Mouse (Mus musculus) embryonic facial prominence, embryonic 10.5 days (tissue): ENCODE data around the gene Gm853. TPM values are rescaled to one million over a fixed set of nuclear protein-coding genes. Genes with fewer than 3 reads are reported as not detected.

Experiments used
- DNase-seq: peaks from one replicate; pipeline ENCODE4 v3.0.0-alpha.2; 2017; ENCODE audit warnings: low spot score
- H3K27ac ChIP-seq: fragments of 300-500 bp; sonication (generic); replicated peaks from 2 replicates; pipeline ENCODE4 v1.5.1; 2016; ENCODE audit warnings: mild to moderate bottlenecking
- H3K27me3 ChIP-seq: fragments of 300-500 bp; sonication (generic); replicated peaks from 2 replicates; pipeline ENCODE4 v1.6.1; 2016; ENCODE audit warnings: low read depth, mild to moderate bottlenecking; ENCODE audit not compliant: poor library complexity, severe bottlenecking
- H3K36me3 ChIP-seq: fragments of 300-500 bp; sonication (generic); replicated peaks from 2 replicates; pipeline ENCODE4 v1.6.1; 2016; ENCODE audit warnings: mild to moderate bottlenecking, moderate library complexity
- H3K4me1 ChIP-seq: fragments of 300-500 bp; sonication (generic); 2 replicates; pipeline ENCODE4 v1.6.1; 2016
- H3K4me3 ChIP-seq: fragments of 300-500 bp; sonication (generic); 2 replicates; pipeline ENCODE4 v1.5.1; 2016; ENCODE audit warnings: mild to moderate bottlenecking, moderate library complexity
- H3K9me3 ChIP-seq: fragments of 300-500 bp; sonication (generic); 2 replicates; pipeline ENCODE4 v1.6.1; 2016; ENCODE audit warnings: mild to moderate bottlenecking
- WGBS: fragments of 180-500 bp; shearing (Covaris S2); methylation state at CpG from one replicate; pipeline ENCODE4 v1.1.7; 2016; 5-methylcytosine and 5-hydroxymethylcytosine counted together
- polyA plus RNA-seq: library from polyadenylated mRNA; unstranded; fragments of >200 nt; fragmentation: Nextera tagmentation; extraction: Ambion mirVana; gene quantifications from 2 replicates; pipeline ENCODE4 v1.2.1, GENCODE M21; 2016

Gm853 gene
- polyA plus RNA-seq, 1 experiment from 2014 or later = not detected

DNA sequence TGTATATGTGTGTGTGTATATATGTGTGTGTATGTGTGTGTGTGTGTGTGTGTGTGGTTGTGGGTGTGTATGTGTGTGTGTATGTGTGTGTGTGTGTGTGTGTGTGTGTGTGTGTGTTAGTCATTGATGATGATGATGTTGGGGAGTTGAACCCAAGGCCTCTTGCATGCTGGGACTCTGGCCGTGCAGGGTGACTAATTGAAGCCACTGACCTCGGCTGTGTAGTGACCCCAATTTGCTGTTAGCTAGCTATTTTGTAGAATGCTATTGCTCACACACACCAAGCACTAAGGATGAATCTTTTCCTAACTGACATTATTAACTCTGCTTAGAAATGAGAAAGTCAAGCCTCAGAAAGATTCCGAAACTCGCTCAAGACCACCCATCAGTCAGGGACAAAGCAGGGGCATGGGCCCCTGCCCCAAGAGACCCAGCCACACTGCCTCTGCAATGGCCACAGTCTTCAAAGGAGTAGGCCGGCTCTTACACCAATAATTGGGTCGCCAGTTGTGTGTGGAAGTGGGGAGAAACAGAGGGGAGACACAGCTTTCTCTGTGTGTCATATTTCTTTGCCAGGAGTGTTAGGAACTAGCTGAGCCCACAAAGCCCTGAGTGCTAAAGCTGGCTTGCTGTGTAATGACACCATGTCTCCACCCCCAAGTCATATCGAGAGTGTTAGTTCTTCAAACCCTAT lies 41.1 kb downstream of the Gm853 start:
- peaks cover 22% of the 10 kb centered on the region for H3K27me3 ChIP-seq
- no peak overlapping the region for H3K4me3 ChIP-seq
- no peaks in the 10 kb centered on the region for H3K36me3 ChIP-seq
- WGBS = 67% methylated on average over 7 of the region's 7 CpGs
- no peak for DNase-seq
- no peaks in the 10 kb centered on the region for H3K9me3 ChIP-seq
- H3K4me1 ChIP-seq = peaks cover 37% of the 10 kb centered on the region
- H3K27ac ChIP-seq = no peak overlapping the region

GRCm38 (mm10) chr4:130179876-130180275 lies 42.3 kb downstream of the Gm853 start:
- DNase-seq = no peak
- Histone ChIP-seq H3K4me1 (peaks cover 49% of the 10 kb centered on the region), H3K27ac (no peak overlapping the region), H3K4me3 (no peak overlapping the region), H3K9me3 (no peaks in the 10 kb centered on the region), H3K27me3 (peaks cover 34% of the 10 kb centered on the region), H3K36me3 (no peaks in the 10 kb centered on the region)
- 90% methylated on average over 3 of the region's 3 CpGs for WGBS

DNA sequence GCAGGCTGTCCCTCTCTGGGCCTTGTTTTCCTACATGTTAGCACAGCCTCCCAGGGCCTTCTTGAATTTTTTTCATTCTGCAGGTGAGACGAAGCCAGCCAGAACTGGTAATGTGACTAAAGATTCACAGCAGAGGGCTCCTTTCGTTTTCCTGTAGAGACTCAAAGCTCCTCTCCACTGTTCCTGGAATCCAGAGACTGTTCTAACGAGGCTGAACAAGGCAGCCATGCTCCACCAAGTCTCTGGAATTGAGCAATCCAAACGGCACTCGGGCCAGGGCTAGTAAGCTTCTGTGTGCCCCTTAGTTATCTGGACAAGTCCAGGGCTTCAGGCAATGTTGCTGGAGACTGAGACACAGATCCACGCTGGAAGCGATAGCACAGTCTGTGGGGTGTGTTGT lies 44.7 kb downstream of the Gm853 start:
- peaks cover 58% of the 10 kb centered on the region for H3K27me3 ChIP-seq
- peaks cover 62% of the 10 kb centered on the region for H3K4me1 ChIP-seq
- 57% methylated on average over 7 of the region's 7 CpGs for WGBS
- H3K27ac ChIP-seq = peak overlapping the region; percentile 26; the same call in 1 of the 2 replicates
- H3K4me3 ChIP-seq = no peak overlapping the region
- no peaks in the 10 kb centered on the region for H3K9me3 ChIP-seq
- H3K36me3 ChIP-seq = no peaks in the 10 kb centered on the region
- no peak for DNase-seq

DNA sequence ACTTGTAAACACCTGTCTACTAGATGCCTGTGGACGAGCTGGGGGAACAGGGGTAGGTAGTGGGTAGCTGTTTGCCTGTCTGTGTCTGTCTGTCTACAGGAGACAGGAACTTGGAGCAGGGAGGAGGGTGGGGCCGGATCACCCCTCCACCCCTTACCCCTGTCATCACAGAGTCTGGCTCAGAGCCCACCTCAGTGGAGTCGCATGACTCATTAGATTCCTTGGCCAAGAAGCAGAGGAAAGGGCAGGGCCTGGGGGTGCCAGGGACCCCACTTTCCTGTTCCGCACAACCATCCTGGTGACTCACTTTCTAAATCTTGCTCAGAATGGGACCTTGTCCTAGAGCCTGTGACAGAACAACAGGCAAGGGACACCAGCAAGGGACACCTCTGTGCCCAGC lies 45.1 kb downstream of the Gm853 start:
- Histone ChIP-seq H3K4me1 (peaks cover 66% of the 10 kb centered on the region), H3K4me3 (no peak overlapping the region), H3K9me3 (no peaks in the 10 kb centered on the region), H3K27me3 (peaks cover 62% of the 10 kb centered on the region), H3K36me3 (no peaks in the 10 kb centered on the region), H3K27ac (no peak overlapping the region)
- no peak for DNase-seq
- 78% methylated on average over 4 of the region's 4 CpGs for WGBS

GRCm38 (mm10) chr4:130176156-130176720 lies 46.0 kb downstream of the Gm853 start:
- Histone ChIP-seq H3K4me1 (peaks cover 72% of the 10 kb centered on the region), H3K9me3 (no peaks in the 10 kb centered on the region), H3K36me3 (no peaks in the 10 kb centered on the region), H3K27me3 (peaks cover 63% of the 10 kb centered on the region), H3K4me3 (no peak overlapping the region), H3K27ac (no peak overlapping the region; the same call in 1 of the 2 replicates)
- 71% methylated on average over 5 of the region's 5 CpGs for WGBS
- no peak for DNase-seq

DNA sequence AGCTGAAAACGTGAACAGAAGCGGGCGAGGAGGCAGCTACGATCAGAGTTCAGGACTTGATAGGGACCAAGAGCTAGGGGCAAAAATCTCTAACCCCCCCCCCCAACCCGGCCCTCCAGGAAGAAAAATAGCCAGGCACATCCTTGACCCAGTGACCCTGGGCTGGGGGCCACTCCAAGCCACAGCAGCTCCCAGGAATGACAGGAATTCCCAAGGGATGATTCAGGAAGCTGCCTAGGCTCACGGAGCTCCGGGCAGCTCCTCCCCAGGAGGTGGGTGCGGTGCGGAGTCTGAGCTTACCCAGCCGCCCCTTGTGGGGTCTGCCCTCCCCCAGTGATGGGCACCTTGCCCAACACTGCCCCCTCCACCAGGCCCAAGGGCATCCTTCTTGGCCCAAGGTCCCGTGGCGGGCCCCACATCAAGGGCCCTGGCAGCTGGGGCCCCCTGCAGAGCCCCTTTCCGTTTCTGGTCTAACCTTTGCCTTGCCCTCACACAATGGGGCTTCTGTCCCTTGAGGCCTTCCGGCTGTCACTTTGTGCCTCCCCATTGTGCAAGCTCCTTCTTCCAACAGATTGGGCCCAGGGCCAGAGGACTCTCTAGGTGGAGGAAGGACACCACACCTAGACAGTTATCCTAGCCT lies 47.0 kb downstream of the Gm853 start, which contains the start of gene Tinagl1:
TSS of gene Tinagl1 (minus strand) at position 51 of the 640 bp plus-strand sequence.
- no peaks in the 10 kb centered on the region for H3K36me3 ChIP-seq
- H3K27ac ChIP-seq = peak within 1 kb of the TSS; percentile 73
- no peaks in the 10 kb centered on the region for H3K9me3 ChIP-seq
- peak within 1 kb of the TSS; percentile 48 for H3K4me3 ChIP-seq
- peaks cover 70% of the 10 kb centered on the region for H3K4me1 ChIP-seq
- 2% methylated on average over 14 of the region's 14 CpGs for WGBS
- peaks cover 63% of the 10 kb centered on the region for H3K27me3 ChIP-seq
- DNase-seq = peak; percentile 34

- Histone ChIP-seq H3K27ac (peak overlapping the region; percentile 73), H3K27me3 (peaks cover 58% of the 10 kb centered on the region)
Observed at GRCm38 (mm10) chr4:130174335-130175031, 47.7 kb downstream of the Gm853 start.

GRCm38 (mm10) chr4:130173911-130174311 lies 48.3 kb downstream of the Gm853 start:
- no peaks in the 10 kb centered on the region for H3K9me3 ChIP-seq
- WGBS = 34% methylated on average over 19 of the region's 19 CpGs
- no peaks in the 10 kb centered on the region for H3K36me3 ChIP-seq
- no peak for DNase-seq
- peak overlapping the region; percentile 73 for H3K27ac ChIP-seq
- H3K27me3 ChIP-seq = peaks cover 56% of the 10 kb centered on the region
- peaks cover 76% of the 10 kb centered on the region for H3K4me1 ChIP-seq
- peak overlapping the region; percentile 48 for H3K4me3 ChIP-seq

More at GRCm38 (mm10) chr4:130174335-130175031, 47.7 kb downstream of the Gm853 start:
- Histone ChIP-seq H3K4me3 (peak overlapping the region; percentile 48), H3K9me3 (no peaks in the 10 kb centered on the region), H3K36me3 (no peaks in the 10 kb centered on the region), H3K4me1 (peaks cover 71% of the 10 kb centered on the region)
- DNase-seq = peak; percentile 68
- WGBS = 3% methylated on average over 25 of the region's 25 CpGs

DNA sequence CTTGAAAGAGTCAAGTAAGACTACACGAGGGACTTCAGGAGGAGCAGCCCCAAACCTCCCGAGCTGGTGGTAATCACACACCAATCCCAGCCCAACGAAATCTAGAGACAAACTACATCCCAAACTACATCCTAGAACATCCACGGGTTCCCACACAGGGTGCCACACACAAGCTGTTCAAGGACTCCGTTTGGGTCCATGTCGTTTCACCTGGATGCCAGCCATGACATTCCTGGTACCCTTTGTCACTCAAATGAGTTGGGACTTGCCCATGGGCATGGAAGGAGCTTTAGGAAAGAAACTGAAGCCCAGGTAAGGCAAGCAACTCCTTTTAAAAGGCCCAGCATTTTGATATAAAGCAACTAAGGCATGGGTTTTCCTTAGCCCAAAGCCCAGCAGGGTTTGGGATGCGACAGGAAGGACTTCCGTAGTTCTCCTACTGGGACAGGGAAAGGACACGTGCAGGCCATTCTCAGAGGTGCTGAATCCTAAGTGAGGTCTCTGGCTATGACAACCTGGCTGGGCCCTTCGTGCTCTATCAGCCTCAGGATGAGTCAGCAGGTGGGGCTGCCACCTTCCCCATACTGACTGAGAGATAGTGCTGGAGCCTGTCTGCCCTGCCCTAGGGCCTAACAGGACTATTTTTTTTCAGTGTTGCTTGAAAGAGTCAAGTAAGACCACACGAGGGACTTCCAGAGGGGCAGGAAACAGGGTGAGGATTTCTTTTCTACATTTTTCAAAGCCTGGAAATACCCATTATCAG lies 49.0 kb downstream of the Gm853 start:
- no peaks in the 10 kb centered on the region for H3K9me3 ChIP-seq

GRCm38 (mm10) chr4:130171951-130172765 lies 50.0 kb downstream of the Gm853 start:
- peak; percentile 68 for DNase-seq
- Histone ChIP-seq H3K36me3 (no peaks in the 10 kb centered on the region), H3K9me3 (no peaks in the 10 kb centered on the region), H3K27me3 (peaks cover 67% of the 10 kb centered on the region), H3K4me1 (peaks cover 87% of the 10 kb centered on the region), H3K4me3 (0 out of 2 replicates have a peak overlapping the region, but pooled peaks have one; percentile 24), H3K27ac (peak overlapping the region; percentile 78)
- 48% methylated on average over 11 of the region's 11 CpGs for WGBS

More for the DNA sequence above, 49.0 kb downstream of the Gm853 start:
- DNase-seq = no peak
- peak overlapping the region; percentile 78; the same call in 1 of the 2 replicates for H3K27ac ChIP-seq
- no peaks in the 10 kb centered on the region for H3K36me3 ChIP-seq
- peaks cover 59% of the 10 kb centered on the region for H3K27me3 ChIP-seq
- peak overlapping the region; percentile 48; the same call in 1 of the 2 replicates for H3K4me3 ChIP-seq
- H3K4me1 ChIP-seq = peaks cover 83% of the 10 kb centered on the region
- WGBS = 70% methylated on average over 11 of the region's 11 CpGs

DNA sequence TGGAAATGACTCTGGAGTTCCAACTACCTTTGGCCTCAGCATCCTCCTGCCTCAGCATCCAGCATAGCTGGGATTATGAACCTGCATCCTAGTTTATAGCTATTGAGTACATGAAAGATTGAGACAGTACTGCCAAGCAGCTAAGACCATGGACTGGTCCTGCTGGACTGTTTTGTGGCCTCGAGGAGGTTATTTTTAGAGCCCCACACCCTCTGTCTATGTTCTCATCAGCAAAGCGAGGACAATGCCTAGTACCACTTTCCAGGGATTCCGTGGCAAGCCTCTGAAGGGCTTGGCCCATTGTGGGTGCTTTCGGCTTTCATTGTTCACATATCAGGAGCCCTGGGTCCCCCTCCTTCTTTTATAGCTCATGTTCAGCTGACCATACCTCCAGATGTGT lies 51.8 kb downstream of the Gm853 start:
- Histone ChIP-seq H3K4me1 (peaks cover 85% of the 10 kb centered on the region), H3K27me3 (peaks cover 67% of the 10 kb centered on the region), H3K4me3 (no peak overlapping the region), H3K36me3 (no peaks in the 10 kb centered on the region; the same call in 1 of the 2 replicates), H3K27ac (no peak overlapping the region), H3K9me3 (no peaks in the 10 kb centered on the region)
- 90% methylated on average over 4 of the region's 4 CpGs for WGBS
- no peak for DNase-seq
